ENCODE assay signal across 8 mouse cellular contexts in the genomic region with DNA sequence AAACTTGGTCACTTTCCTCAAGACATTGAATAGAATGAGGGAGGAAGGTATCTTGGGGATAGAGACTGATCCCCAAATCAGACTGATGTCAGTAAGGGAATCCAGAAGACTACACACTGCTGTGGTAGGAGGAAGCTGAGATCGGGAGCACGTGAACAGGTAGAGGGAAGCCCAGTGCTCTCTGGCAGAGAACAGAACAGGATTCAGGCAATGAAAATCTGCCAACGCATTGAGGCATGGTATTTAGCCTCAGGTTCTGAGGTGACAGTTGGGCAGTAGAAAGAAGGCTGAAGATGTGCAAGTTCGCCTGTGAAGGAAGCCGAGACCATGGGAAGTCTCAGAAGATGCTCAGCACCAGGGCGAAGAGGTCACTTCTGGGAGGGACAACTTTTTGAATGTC. TPM values are rescaled to one million over a fixed set of nuclear protein-coding genes. Genes with fewer than 3 reads are reported as not detected.
DNase-seq lines count a peak whose midpoint lies in the region; ATAC-seq lines count a peak whose summit lies in the region.

No protein-coding gene starts in this region.

- 0 out of 2 replicates have a peak, but pooled peaks cover 3% of the 10 kb centered on the region for H3K4me1 ChIP-seq in lung, embryonic 16.5 days (replicated peaks; ENCODE audit: control insufficient read depth, insufficient read depth, low read length)
- H3K4me1 ChIP-seq in embryonic facial prominence, embryonic 14.5 days (ENCODE audit: control insufficient read depth, insufficient read depth, low read length): no peaks in the 10 kb centered on the region
- peaks cover 5% of the 10 kb centered on the region for H3K4me1 ChIP-seq in kidney, embryonic 15.5 days
- H3K4me1 ChIP-seq in midbrain, embryonic 16.5 days (ENCODE audit: control insufficient read depth, insufficient read depth, low read length): peaks cover 5% of the 10 kb centered on the region; the same call in 1 of the 2 replicates

- no peaks in the 10 kb centered on the region for H3K36me3 ChIP-seq in lung, embryonic 16.5 days (ENCODE audit: control insufficient read depth, insufficient read depth, low read length)
- H3K36me3 ChIP-seq in embryonic facial prominence, embryonic 14.5 days (ENCODE audit: control insufficient read depth, insufficient read depth, low read length): no peaks in the 10 kb centered on the region
- no peaks in the 10 kb centered on the region for H3K36me3 ChIP-seq in kidney, embryonic 15.5 days
- no peaks in the 10 kb centered on the region for H3K36me3 ChIP-seq in midbrain, embryonic 16.5 days (ENCODE audit: control insufficient read depth, insufficient read depth, low read length)

- ATAC-seq in lung, embryonic 16.5 days (ENCODE audit: low read depth): no peak
- no peak for ATAC-seq in embryonic facial prominence, embryonic 14.5 days (ENCODE audit: low read depth)
- no peak for ATAC-seq in kidney, embryonic 15.5 days (replicated peaks; ENCODE audit: low FRiP score)
- no peak for ATAC-seq in midbrain, embryonic 16.5 days

- peak overlapping the region; percentile 81 for H3K4me3 ChIP-seq in lung, embryonic 16.5 days (ENCODE audit: low read length)
- H3K4me3 ChIP-seq in embryonic facial prominence, embryonic 14.5 days (ENCODE audit: low read depth, low read length): peak overlapping the region; percentile 77; the same call in 1 of the 2 replicates
- H3K4me3 ChIP-seq in kidney, embryonic 15.5 days (replicated peaks): peak overlapping the region; percentile 75
- H3K4me3 ChIP-seq in midbrain, embryonic 16.5 days (ENCODE audit: low read depth, low read length): peak overlapping the region; percentile 93

- no peak overlapping the region for H3K27ac ChIP-seq in lung, embryonic 16.5 days (ENCODE audit: low read length)
- H3K27ac ChIP-seq in embryonic facial prominence, embryonic 14.5 days (replicated peaks; ENCODE audit: low read depth, low read length): no peak overlapping the region
- H3K27ac ChIP-seq in kidney, embryonic 15.5 days: no peak overlapping the region
- no peak overlapping the region for H3K27ac ChIP-seq in midbrain, embryonic 16.5 days (ENCODE audit: low read length)

- H3K27me3 ChIP-seq in lung, embryonic 16.5 days (ENCODE audit: control insufficient read depth, insufficient read depth, low read depth, low read length): peaks cover 27% of the 10 kb centered on the region
- H3K27me3 ChIP-seq in embryonic facial prominence, embryonic 14.5 days (replicated peaks; ENCODE audit: control insufficient read depth, insufficient read depth, low read length): peaks cover 40% of the 10 kb centered on the region
- peaks cover 71% of the 10 kb centered on the region for H3K27me3 ChIP-seq in kidney, embryonic 15.5 days
- H3K27me3 ChIP-seq in midbrain, embryonic 16.5 days (ENCODE audit: control insufficient read depth, insufficient read depth, low read depth, low read length): peaks cover 23% of the 10 kb centered on the region

- peak overlapping the region; percentile 100 for H3K4me2 ChIP-seq in lung, embryonic 16.5 days (ENCODE audit: low read depth, low read length)
- peak overlapping the region; percentile 99 for H3K4me2 ChIP-seq in embryonic facial prominence, embryonic 14.5 days (ENCODE audit: low read depth, low read length)
- peak overlapping the region; percentile 100 for H3K4me2 ChIP-seq in kidney, embryonic 15.5 days
- H3K4me2 ChIP-seq in midbrain, embryonic 16.5 days (ENCODE audit: low read length): peak overlapping the region; percentile 98

- no peak for DNase-seq in lung, postnatal 4 days
- DNase-seq in embryonic facial prominence, embryonic 14.5 days (ENCODE audit: low spot score): no peak
- no peak for DNase-seq in frontal cortex, postnatal 25 days (ENCODE audit: low spot score in 2 of 2)
- no peak for DNase-seq in testis, postnatal 14 days (ENCODE audit: low spot score)
- no peak for DNase-seq in urinary bladder, postnatal 36 days (ENCODE audit: low spot score in 2 of 2)

- 20% methylated on average over 6 of the region's 6 CpGs for WGBS in lung, embryonic 16.5 days
- WGBS in embryonic facial prominence, embryonic 14.5 days: 16% methylated on average over 6 of the region's 6 CpGs
- WGBS in kidney, embryonic 15.5 days: 20% methylated on average over 6 of the region's 6 CpGs
- 24% methylated on average over 6 of the region's 6 CpGs for WGBS in midbrain, embryonic 16.5 days

- no peaks in the 10 kb centered on the region for H3K9me3 ChIP-seq in lung, embryonic 16.5 days (ENCODE audit: control insufficient read depth, low read length)
- no peaks in the 10 kb centered on the region for H3K9me3 ChIP-seq in embryonic facial prominence, embryonic 14.5 days (ENCODE audit: control insufficient read depth, low read length)
- no peaks in the 10 kb centered on the region for H3K9me3 ChIP-seq in kidney, embryonic 15.5 days (replicated peaks)
- no peaks in the 10 kb centered on the region for H3K9me3 ChIP-seq in midbrain, embryonic 16.5 days (replicated peaks; ENCODE audit: control insufficient read depth, low read length, poor library complexity, severe bottlenecking)

- no peak overlapping the region for H3K9ac ChIP-seq in lung, embryonic 16.5 days (ENCODE audit: low read length)
- no peak overlapping the region for H3K9ac ChIP-seq in embryonic facial prominence, embryonic 14.5 days (ENCODE audit: low read depth, low read length)
- H3K9ac ChIP-seq in kidney, embryonic 15.5 days: no peak overlapping the region
- H3K9ac ChIP-seq in midbrain, embryonic 16.5 days (ENCODE audit: low read depth, low read length): no peak overlapping the region

RNA-seq across cellular contexts. Expression of gene Pcgf5, which starts 0.7 kb away (rescaled TPM):
- 15.4 and 17.8 TPM in 2 replicates for polyA plus RNA-seq in lung, embryonic 16.5 days (2015; fragmentation: Nextera tagmentation; extraction: Ambion mirVana)
- polyA plus RNA-seq in embryonic facial prominence, embryonic 14.5 days (2014; fragmentation: Nextera tagmentation; extraction: Ambion mirVana): 7.8 and 8.1 TPM in 2 replicates
- polyA plus RNA-seq in kidney, embryonic 15.5 days (2015; fragmentation: Nextera tagmentation; extraction: Ambion mirVana): 8.4 and 8.7 TPM in 2 replicates
- polyA plus RNA-seq in midbrain, embryonic 16.5 days (2015; fragmentation: Nextera tagmentation; extraction: Ambion mirVana): 7.4 and 7.8 TPM in 2 replicates
